Mouse (Mus musculus): ENCODE results near the gene Gpi1. TPM values are rescaled to one million over a fixed set of nuclear protein-coding genes. Genes with fewer than 3 reads are reported as not detected.

The Gpi1 gene
- polyA plus RNA-seq, 1 experiment from 2014 or later = 694 TPM

- 1% methylated on average over 17 of the region's 17 CpGs for WGBS
- Histone ChIP-seq H3K4me2 (ENCODE audit: low read depth, low read length) (peak overlapping the region; percentile 82), H3K36me3 (ENCODE audit: control insufficient read depth, insufficient read depth) (peaks cover 29% of the 10 kb centered on the region), H3K9ac (ENCODE audit: low read length) (peak overlapping the region; percentile 65), H3K9me3 (replicated peaks; ENCODE audit: control insufficient read depth, low read length) (no peaks in the 10 kb centered on the region), H3K4me1 (ENCODE audit: control insufficient read depth, insufficient read depth, low read length) (peaks cover 17% of the 10 kb centered on the region), H3K27ac (ENCODE audit: low read length) (peak overlapping the region; percentile 98), H3K27me3 (ENCODE audit: control insufficient read depth, insufficient read depth, low read length) (no peaks in the 10 kb centered on the region), H3K4me3 (ENCODE audit: low read length) (peak overlapping the region; percentile 62)
- ATAC-seq (replicated peaks; ENCODE audit: extremely low read depth, insufficient read depth, low FRiP score) = no peak
Measured at GRCm38 (mm10) chr7:34234610-34235561, 4.8 kb upstream of the Gpi1 start.

- WGBS = under 1% methylated on average over 46 of the region's 46 CpGs
- Histone ChIP-seq H3K4me1 (ENCODE audit: control insufficient read depth, insufficient read depth, low read length) (peaks cover 19% of the 10 kb centered on the region), H3K9ac (ENCODE audit: low read length) (peak overlapping the region; percentile 81), H3K27ac (ENCODE audit: low read length) (peak overlapping the region; percentile 98), H3K4me3 (ENCODE audit: low read length) (peak overlapping the region; percentile 62), H3K36me3 (ENCODE audit: control insufficient read depth, insufficient read depth) (peaks cover 21% of the 10 kb centered on the region), H3K4me2 (ENCODE audit: low read depth, low read length) (peak overlapping the region; percentile 82), H3K27me3 (ENCODE audit: control insufficient read depth, insufficient read depth, low read length) (no peaks in the 10 kb centered on the region), H3K9me3 (replicated peaks; ENCODE audit: control insufficient read depth, low read length) (no peaks in the 10 kb centered on the region)
- peak; percentile 89 for ATAC-seq (replicated peaks; ENCODE audit: extremely low read depth, insufficient read depth, low FRiP score)
Measured at GRCm38 (mm10) chr7:34233909-34234609, 3.9 kb upstream of the Gpi1 start.

GRCm38 (mm10) chr7:34232785-34233725, 2.9 kb upstream of the Gpi1 start:
- 36% methylated on average over 7 of the region's 7 CpGs for WGBS
- peak overlapping the region; percentile 81 for H3K9ac ChIP-seq (ENCODE audit: low read length)
- ATAC-seq (replicated peaks; ENCODE audit: extremely low read depth, insufficient read depth, low FRiP score) = no peak
- H3K9me3 ChIP-seq (replicated peaks; ENCODE audit: control insufficient read depth, low read length) = no peaks in the 10 kb centered on the region
- peak overlapping the region; percentile 98 for H3K27ac ChIP-seq (ENCODE audit: low read length)
- peak overlapping the region; percentile 62 for H3K4me3 ChIP-seq (ENCODE audit: low read length)
- peak overlapping the region; percentile 82 for H3K4me2 ChIP-seq (ENCODE audit: low read depth, low read length)
- peaks cover 16% of the 10 kb centered on the region for H3K36me3 ChIP-seq (ENCODE audit: control insufficient read depth, insufficient read depth)
- no peaks in the 10 kb centered on the region for H3K27me3 ChIP-seq (ENCODE audit: control insufficient read depth, insufficient read depth, low read length)
- H3K4me1 ChIP-seq (ENCODE audit: control insufficient read depth, insufficient read depth, low read length) = peaks cover 28% of the 10 kb centered on the region

- Histone ChIP-seq H3K27ac (ENCODE audit: low read length) (peak overlapping the region; percentile 98), H3K36me3 (ENCODE audit: control insufficient read depth, insufficient read depth) (peaks cover 36% of the 10 kb centered on the region), H3K9ac (ENCODE audit: low read length) (peak overlapping the region; percentile 97), H3K9me3 (replicated peaks; ENCODE audit: control insufficient read depth, low read length) (no peaks in the 10 kb centered on the region), H3K4me2 (ENCODE audit: low read depth, low read length) (peak overlapping the region; percentile 87), H3K4me3 (ENCODE audit: low read length) (peak overlapping the region; percentile 96), H3K27me3 (ENCODE audit: control insufficient read depth, insufficient read depth, low read length) (no peaks in the 10 kb centered on the region), H3K4me1 (ENCODE audit: control insufficient read depth, insufficient read depth, low read length) (peaks cover 57% of the 10 kb centered on the region)
- under 1% methylated on average over 19 of the region's 19 CpGs for WGBS
- peak; percentile 8; the same call in 1 of the 2 replicates for ATAC-seq (replicated peaks; ENCODE audit: extremely low read depth, insufficient read depth, low FRiP score)
Measured at GRCm38 (mm10) chr7:34229691-34230111, 435 bp downstream of the Gpi1 start.

GRCm38 (mm10) chr7:34229153-34229552, 983 bp downstream of the Gpi1 start:
- Histone ChIP-seq H3K4me3 (ENCODE audit: low read length) (peak overlapping the region; percentile 96), H3K9me3 (replicated peaks; ENCODE audit: control insufficient read depth, low read length) (no peaks in the 10 kb centered on the region), H3K36me3 (ENCODE audit: control insufficient read depth, insufficient read depth) (peaks cover 40% of the 10 kb centered on the region), H3K27ac (ENCODE audit: low read length) (peak overlapping the region; percentile 98), H3K4me1 (ENCODE audit: control insufficient read depth, insufficient read depth, low read length) (peaks cover 57% of the 10 kb centered on the region), H3K27me3 (ENCODE audit: control insufficient read depth, insufficient read depth, low read length) (no peaks in the 10 kb centered on the region), H3K4me2 (ENCODE audit: low read depth, low read length) (peak overlapping the region; percentile 87), H3K9ac (ENCODE audit: low read length) (peak overlapping the region; percentile 97)
- 7% methylated on average over 5 of the region's 5 CpGs for WGBS
- no peak for ATAC-seq (replicated peaks; ENCODE audit: extremely low read depth, insufficient read depth, low FRiP score)

GRCm38 (mm10) chr7:34228641-34229040, 1.5 kb downstream of the Gpi1 start:
- Histone ChIP-seq H3K4me2 (ENCODE audit: low read depth, low read length) (peak overlapping the region; percentile 87), H3K4me3 (ENCODE audit: low read length) (peak overlapping the region; percentile 96), H3K9ac (ENCODE audit: low read length) (peak overlapping the region; percentile 59), H3K36me3 (ENCODE audit: control insufficient read depth, insufficient read depth) (peaks cover 45% of the 10 kb centered on the region), H3K27me3 (ENCODE audit: control insufficient read depth, insufficient read depth, low read length) (no peaks in the 10 kb centered on the region), H3K4me1 (ENCODE audit: control insufficient read depth, insufficient read depth, low read length) (peaks cover 55% of the 10 kb centered on the region), H3K9me3 (replicated peaks; ENCODE audit: control insufficient read depth, low read length) (no peaks in the 10 kb centered on the region), H3K27ac (ENCODE audit: low read length) (peak overlapping the region; percentile 18)
- WGBS = 11% methylated on average over 8 of the region's 9 CpGs
- ATAC-seq (replicated peaks; ENCODE audit: extremely low read depth, insufficient read depth, low FRiP score) = no peak

- Histone ChIP-seq H3K27me3 (ENCODE audit: control insufficient read depth, insufficient read depth, low read length) (no peaks in the 10 kb centered on the region), H3K4me3 (ENCODE audit: low read length) (peak overlapping the region; percentile 35), H3K27ac (ENCODE audit: low read length) (no peak overlapping the region), H3K9me3 (replicated peaks; ENCODE audit: control insufficient read depth, low read length) (0 out of 2 replicates have a peak, but pooled peaks cover 2% of the 10 kb centered on the region), H3K36me3 (ENCODE audit: control insufficient read depth, insufficient read depth) (peaks cover 63% of the 10 kb centered on the region), H3K4me2 (ENCODE audit: low read depth, low read length) (peak overlapping the region; percentile 50), H3K4me1 (ENCODE audit: control insufficient read depth, insufficient read depth, low read length) (peaks cover 43% of the 10 kb centered on the region), H3K9ac (ENCODE audit: low read length) (no peak overlapping the region)
- WGBS = 84% methylated on average over 12 of the region's 12 CpGs
- ATAC-seq (replicated peaks; ENCODE audit: extremely low read depth, insufficient read depth, low FRiP score) = no peak
Measured at GRCm38 (mm10) chr7:34226846-34227245, 3.3 kb downstream of the Gpi1 start.

- H3K9me3 ChIP-seq (replicated peaks; ENCODE audit: control insufficient read depth, low read length) = 0 out of 2 replicates have a peak, but pooled peaks cover 2% of the 10 kb centered on the region
- H3K27ac ChIP-seq (ENCODE audit: low read length) = peak overlapping the region; percentile 21; the same call in 1 of the 2 replicates
- WGBS = 36% methylated on average over 8 of the region's 8 CpGs
- peak overlapping the region; percentile 35 for H3K4me3 ChIP-seq (ENCODE audit: low read length)
- peaks cover 43% of the 10 kb centered on the region for H3K4me1 ChIP-seq (ENCODE audit: control insufficient read depth, insufficient read depth, low read length)
- ATAC-seq (replicated peaks; ENCODE audit: extremely low read depth, insufficient read depth, low FRiP score) = no peak
- peaks cover 66% of the 10 kb centered on the region for H3K36me3 ChIP-seq (ENCODE audit: control insufficient read depth, insufficient read depth)
- H3K27me3 ChIP-seq (ENCODE audit: control insufficient read depth, insufficient read depth, low read length) = no peaks in the 10 kb centered on the region
- H3K9ac ChIP-seq (ENCODE audit: low read length) = peak overlapping the region; percentile 30
- peak overlapping the region; percentile 50 for H3K4me2 ChIP-seq (ENCODE audit: low read depth, low read length)
Measured at GRCm38 (mm10) chr7:34226086-34226485, 4.0 kb downstream of the Gpi1 start.

Data from heart, embryonic 16.5 days (tissue).